Comparison of ENCODE assay signal across 8 mouse cellular contexts in genomic region chr10:76512965-76513583, GRCm38 (mm10). TPM values are rescaled to one million over a fixed set of nuclear protein-coding genes. Genes with fewer than 3 reads are reported as not detected.
DNase-seq lines count a peak whose midpoint lies in the region; ATAC-seq and TF ChIP-seq lines count a peak whose summit lies in the region.

No protein-coding gene starts in this region.

- H3K9me3 ChIP-seq in hindbrain, embryonic 16.5 days (ENCODE audit: control insufficient read depth, low read length): no peaks in the 10 kb centered on the region
- H3K9me3 ChIP-seq in midbrain, embryonic 12.5 days: peaks cover 1% of the 10 kb centered on the region; the same call in 1 of the 2 replicates

- peak; percentile 77 for TF ChIP-seq CTCF in gastrocnemius, adult 2 months (IDR thresholded peaks at IDR 0.05)

- intact Hi-C loops in gastrocnemius, adult 2 months (cut with DNase I): no loop called here
- intact Hi-C loops in left cerebral cortex, postnatal 25 days (cut with DNase I): no loop called here

- no peak overlapping the region for H3K27ac ChIP-seq in gastrocnemius, adult 2 months
- H3K27ac ChIP-seq in hindbrain, embryonic 16.5 days (ENCODE audit: low read depth, low read length): no peak overlapping the region
- no peak overlapping the region for H3K27ac ChIP-seq in midbrain, embryonic 12.5 days (replicated peaks)

- H3K9ac ChIP-seq in hindbrain, embryonic 16.5 days (ENCODE audit: low read depth, low read length): no peak overlapping the region
- H3K9ac ChIP-seq in midbrain, embryonic 12.5 days (replicated peaks): no peak overlapping the region

- 54% methylated on average over 5 of the region's 5 CpGs for WGBS in hindbrain, embryonic 16.5 days
- WGBS in midbrain, embryonic 12.5 days: 47% methylated on average over 5 of the region's 5 CpGs

- DNase-seq in frontal cortex, postnatal 10 days (ENCODE audit: low spot score in 2 of 2): peak; percentile 55 to 58
- DNase-seq in cerebellum, adult 8-10 months: peak; percentile 29
- DNase-seq in gastrocnemius, adult 2 months: peak; percentile 83
- peak; percentile 27 to 47 for DNase-seq in left cerebral cortex, postnatal 25 days (ENCODE audit: low spot score in 2 of 2)
- DNase-seq in splenic B cell, adult 2 months (ENCODE audit: low read depth, low spot score): peak; percentile 89

- peaks cover 20% of the 10 kb centered on the region for H3K36me3 ChIP-seq in hindbrain, embryonic 16.5 days (ENCODE audit: control insufficient read depth, insufficient read depth, low read length)
- peaks cover 78% of the 10 kb centered on the region for H3K36me3 ChIP-seq in midbrain, embryonic 12.5 days
- H3K36me3 ChIP-seq in splenic B cell, adult 2 months (ENCODE audit: control insufficient read depth, insufficient read depth, low read length, poor library complexity, severe bottlenecking): peaks cover 15% of the 10 kb centered on the region

- ATAC-seq in frontal cortex, adult (ENCODE audit: low TSS enrichment): no peak
- peak; percentile 63; the same call in 1 of the 2 replicates for ATAC-seq in hindbrain, embryonic 16.5 days
- peak; percentile 72 for ATAC-seq in midbrain, embryonic 12.5 days (ENCODE audit: low FRiP score, low read depth)

- H3K4me1 ChIP-seq in hindbrain, embryonic 16.5 days (ENCODE audit: control insufficient read depth, insufficient read depth, low read depth, low read length): no peaks in the 10 kb centered on the region
- H3K4me1 ChIP-seq in midbrain, embryonic 12.5 days: no peaks in the 10 kb centered on the region

- no peak overlapping the region for H3K4me2 ChIP-seq in hindbrain, embryonic 16.5 days (ENCODE audit: low read length)
- H3K4me2 ChIP-seq in midbrain, embryonic 12.5 days (replicated peaks): no peak overlapping the region

- H3K27me3 ChIP-seq in hindbrain, embryonic 16.5 days (replicated peaks; ENCODE audit: control insufficient read depth, insufficient read depth, low read length): no peaks in the 10 kb centered on the region
- no peaks in the 10 kb centered on the region for H3K27me3 ChIP-seq in midbrain, embryonic 12.5 days
- H3K27me3 ChIP-seq in splenic B cell, adult 2 months (ENCODE audit: control insufficient read depth, insufficient read depth, low read length, poor library complexity, severe bottlenecking): no peaks in the 10 kb centered on the region

- no peak overlapping the region for H3K4me3 ChIP-seq in gastrocnemius, adult 2 months
- H3K4me3 ChIP-seq in hindbrain, embryonic 16.5 days (ENCODE audit: low read length): no peak overlapping the region
- no peak overlapping the region for H3K4me3 ChIP-seq in midbrain, embryonic 12.5 days

RNA-seq across cellular contexts. Expression of gene Lss, which starts 18.3 kb away (rescaled TPM):
- total RNA-seq in gastrocnemius, adult 2 months (2021): 1 to 10 TPM; 8.0 to 9.2 TPM
- polyA plus RNA-seq in hindbrain, embryonic 16.5 days (2015; fragmentation: Nextera tagmentation; extraction: Ambion mirVana): 41.6 and 50.7 TPM in 2 replicates
- total RNA-seq in left cerebral cortex, postnatal 25 days (2021): 10 to 100 TPM; 44.2 to 45.1 TPM
- polyA plus RNA-seq in midbrain, embryonic 12.5 days (2016; fragmentation: Nextera tagmentation; extraction: Ambion mirVana): 58.2 and 61.2 TPM in 2 replicates

RNA-seq across cellular contexts. Expression of gene Ybey, which starts 44.2 kb away (rescaled TPM):
- 1 to 10 TPM; 3.7 to 5.0 TPM for total RNA-seq in gastrocnemius, adult 2 months (2021)
- polyA plus RNA-seq in hindbrain, embryonic 16.5 days (2015; fragmentation: Nextera tagmentation; extraction: Ambion mirVana): 5.1 and 5.9 TPM in 2 replicates
- 1 to 10 TPM; 3.8 to 4.4 TPM for total RNA-seq in left cerebral cortex, postnatal 25 days (2021)
- polyA plus RNA-seq in midbrain, embryonic 12.5 days (2016; fragmentation: Nextera tagmentation; extraction: Ambion mirVana): 9.2 and 9.3 TPM in 2 replicates

RNA-seq across cellular contexts. Expression of gene Mcm3ap, which starts 44.3 kb away (rescaled TPM):
- total RNA-seq in gastrocnemius, adult 2 months (2021): 10 to 100 TPM; 18.0 to 23.8 TPM
- polyA plus RNA-seq in hindbrain, embryonic 16.5 days (2015; fragmentation: Nextera tagmentation; extraction: Ambion mirVana): 43.8 and 57.2 TPM in 2 replicates
- total RNA-seq in left cerebral cortex, postnatal 25 days (2021): 10 to 100 TPM; 51.1 to 56.9 TPM
- 81.7 and 86.9 TPM in 2 replicates for polyA plus RNA-seq in midbrain, embryonic 12.5 days (2016; fragmentation: Nextera tagmentation; extraction: Ambion mirVana)

RNA-seq across cellular contexts. Expression of gene Spatc1l, which starts 49.0 kb away (rescaled TPM):
- not detected for total RNA-seq in gastrocnemius, adult 2 months (2021)
- polyA plus RNA-seq in hindbrain, embryonic 16.5 days (2015; fragmentation: Nextera tagmentation; extraction: Ambion mirVana): 0.14 TPM in 1 of 2 replicates, not detected in the other
- not detected for total RNA-seq in left cerebral cortex, postnatal 25 days (2021)
- 0.41 TPM in 1 of 2 replicates, not detected in the other for polyA plus RNA-seq in midbrain, embryonic 12.5 days (2016; fragmentation: Nextera tagmentation; extraction: Ambion mirVana)

Comparison
In these comparisons a context has a peak if more than half of its experiments do, and no peak if none do; other contexts are left out.
1. DNase-seq: peak in every context shown above with its lines; median percentile 89 in splenic B cell, adult 2 months; 83 in gastrocnemius, adult 2 months; 56 in frontal cortex, postnatal 10 days; 37 in left cerebral cortex, postnatal 25 days; 29 in cerebellum, adult 8-10 months.
2. RNA of gene Lss, which starts 18.3 kb away (total RNA-seq): 44.2 to 45.1 TPM in left cerebral cortex, postnatal 25 days; 8.0 to 9.2 TPM in gastrocnemius, adult 2 months; every median in the first group is over 4 times any median in the second.